Mouse (Mus musculus) intestine, embryonic 15.5 days (tissue): ENCODE data around the gene Myoz1. TPM values are rescaled to one million over a fixed set of nuclear protein-coding genes. Genes with fewer than 3 reads are reported as not detected.
"Not testable (repeated sequence)": the region's sequence is repeated elsewhere in the genome, so short reads cannot be mapped to it uniquely, and the experiment has no call there.

Source experiments
- ATAC-seq: fragments of 200-750 bp; cut with Nextera tagmentation; 2 replicates; pipeline ENCODE4 v1.8.0; 2017; ENCODE audit warnings: moderate TSS enrichment, moderate library complexity
- H3K27ac ChIP-seq: fragments of 300-500 bp; sonication (generic); 2 replicates; pipeline ENCODE4 v1.5.1; 2015; ENCODE audit warnings: mild to moderate bottlenecking, inconsistent platforms
- H3K27me3 ChIP-seq: fragments of 300-500 bp; sonication (generic); replicated peaks from 2 replicates; pipeline ENCODE4 v1.6.1; 2015; ENCODE audit warnings: inconsistent platforms
- H3K36me3 ChIP-seq: fragments of 300-500 bp; sonication (generic); 2 replicates; pipeline ENCODE4 v1.6.1; 2015; ENCODE audit warnings: inconsistent platforms
- H3K4me1 ChIP-seq: fragments of 300-500 bp; sonication (generic); replicated peaks from 2 replicates; pipeline ENCODE4 v1.6.1; 2015; ENCODE audit warnings: inconsistent platforms
- H3K4me2 ChIP-seq: fragments of 300-500 bp; sonication (generic); replicated peaks from 2 replicates; pipeline ENCODE4 v1.6.1; 2015; ENCODE audit warnings: mild to moderate bottlenecking, inconsistent platforms
- H3K4me3 ChIP-seq: fragments of 300-500 bp; sonication (generic); replicated peaks from 2 replicates; pipeline ENCODE4 v1.5.1; 2015; ENCODE audit warnings: inconsistent platforms
- H3K9ac ChIP-seq: fragments of 300-500 bp; sonication (generic); 2 replicates; pipeline ENCODE4 v1.6.1; 2015; ENCODE audit warnings: inconsistent platforms
- H3K9me3 ChIP-seq: fragments of 300-500 bp; sonication (generic); 2 replicates; pipeline ENCODE4 v1.6.1; 2016; ENCODE audit warnings: inconsistent platforms
- WGBS: fragments of 180-500 bp; shearing (Covaris S2); methylation state at CpG from one replicate; pipeline ENCODE4 v1.1.7; 2015; 5-methylcytosine and 5-hydroxymethylcytosine counted together
- polyA plus RNA-seq: library from polyadenylated mRNA; unstranded; fragments of >200 nt; fragmentation: Nextera tagmentation; extraction: Ambion mirVana; gene quantifications from 2 replicates; pipeline ENCODE4 v1.2.1, GENCODE M21; 2015

Gene Myoz1
- 0.13 and 0.57 TPM in 2 replicates for polyA plus RNA-seq

DNA sequence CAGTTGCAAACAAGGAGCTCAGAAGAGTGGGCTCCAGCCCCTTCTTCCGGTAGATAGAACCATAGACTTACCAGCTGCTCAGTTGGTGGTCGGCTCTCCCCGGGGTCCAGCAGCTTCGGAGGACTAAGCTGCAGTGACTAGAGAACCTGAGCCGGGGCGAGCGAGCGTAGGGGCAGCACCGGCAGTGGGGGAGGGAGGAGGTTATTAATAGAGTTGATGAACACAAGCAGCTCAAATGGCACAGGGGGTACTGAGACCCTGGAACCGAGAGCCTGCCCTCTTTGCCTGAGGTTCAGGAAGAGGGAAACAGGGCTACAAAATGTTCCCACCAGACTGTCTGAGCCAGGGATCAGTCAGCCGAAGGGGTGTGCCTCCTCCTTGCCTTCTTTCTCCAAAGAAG lies at the start of gene Myoz1:
Myoz1 (minus strand) TSS at position 180 of the 400 bp plus-strand sequence.
- WGBS: 63% methylated on average over 11 of the region's 11 CpGs
- Histone ChIP-seq H3K9ac (no peak within 1 kb of the TSS), H3K36me3 (no peaks in the 10 kb centered on the region), H3K9me3 (no peaks in the 10 kb centered on the region), H3K27me3 (0 out of 2 replicates have a peak, but pooled peaks cover 2% of the 10 kb centered on the region), H3K4me1 (peaks cover 6% of the 10 kb centered on the region; the same call in 1 of the 2 replicates), H3K4me2 (no peak within 1 kb of the TSS), H3K27ac (no peak within 1 kb of the TSS), H3K4me3 (no peak within 1 kb of the TSS)
- ATAC-seq: no peak

DNA sequence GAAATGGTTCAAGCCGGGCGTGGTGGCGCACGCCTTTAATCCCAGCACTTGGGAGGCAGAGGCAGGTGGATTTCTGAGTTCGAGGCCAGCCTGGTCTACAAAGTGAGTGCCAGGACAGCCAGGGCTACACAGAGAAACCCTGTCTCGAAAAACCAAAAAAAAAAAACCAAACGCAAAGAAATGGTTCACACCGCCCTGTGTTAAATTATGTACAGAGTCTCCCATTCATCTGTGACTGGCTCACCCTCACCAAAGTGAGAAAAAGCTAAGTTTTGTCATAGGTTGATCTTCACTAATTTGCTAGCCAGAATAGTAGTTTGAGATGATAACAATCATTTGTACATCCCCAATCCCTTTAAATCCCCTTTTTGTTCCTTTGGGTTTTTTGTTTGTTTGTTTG lies 47.1 kb upstream of the Myoz1 start:
- not testable (repeated sequence) for ATAC-seq, H3K36me3 ChIP-seq

DNA sequence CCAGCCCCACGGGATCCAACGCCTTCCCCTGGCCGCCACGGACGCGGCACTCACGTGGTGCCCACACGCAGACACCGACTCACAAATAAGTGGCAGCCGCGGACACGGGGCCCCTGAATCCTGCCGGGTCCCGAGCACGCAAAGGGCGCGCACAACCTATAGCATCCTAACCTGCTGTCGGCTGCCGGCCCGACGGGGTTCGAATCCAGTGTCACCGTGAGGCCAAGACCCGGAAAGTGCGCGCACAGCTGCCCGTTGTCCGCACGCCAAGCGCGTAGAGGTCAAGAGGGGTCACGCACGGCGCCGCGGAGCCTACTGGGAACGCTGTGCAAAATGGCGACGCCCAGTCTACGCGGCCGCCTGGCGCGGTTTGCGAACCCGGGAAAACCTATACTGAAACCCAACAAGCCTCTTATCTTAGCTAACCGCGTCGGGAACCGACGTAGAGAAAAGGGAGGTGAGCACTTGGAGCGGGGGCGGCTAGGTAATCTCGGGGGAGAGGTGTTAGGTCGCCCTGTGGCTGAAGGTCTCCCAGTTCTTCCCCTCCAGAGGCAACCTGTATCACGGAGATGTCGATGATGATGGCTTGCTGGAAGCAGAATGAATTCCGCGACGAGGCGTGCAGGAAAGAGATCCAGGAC lies 46.5 kb upstream of the Myoz1 start, which contains the start of gene Chchd1:
Chchd1 (plus strand) TSS at position 266 of the 641 bp plus-strand sequence.
- under 1% methylated on average over 61 of the region's 61 CpGs for WGBS
- Histone ChIP-seq H3K4me1 (peaks cover 15% of the 10 kb centered on the region), H3K27ac (peak within 1 kb of the TSS; percentile 92), H3K4me3 (peak within 1 kb of the TSS; percentile 63), H3K36me3 (0 out of 2 replicates have a peak, but pooled peaks cover 2% of the 10 kb centered on the region), H3K9ac (peak within 1 kb of the TSS; percentile 85), H3K4me2 (peak within 1 kb of the TSS; percentile 59), H3K27me3 (no peaks in the 10 kb centered on the region), H3K9me3 (no peaks in the 10 kb centered on the region)
- peak; percentile 83 for ATAC-seq

More for the DNA sequence above, 47.1 kb upstream of the Myoz1 start:
- peak overlapping the region; percentile 59 for H3K4me2 ChIP-seq
- H3K27me3 ChIP-seq, H3K4me1 ChIP-seq, H3K9me3 ChIP-seq: not testable (repeated sequence)
- H3K27ac ChIP-seq: peak overlapping the region; percentile 92
- WGBS: 8% methylated on average over 8 of the region's 8 CpGs
- H3K4me3 ChIP-seq: peak overlapping the region; percentile 63
- peak overlapping the region; percentile 85 for H3K9ac ChIP-seq

DNA sequence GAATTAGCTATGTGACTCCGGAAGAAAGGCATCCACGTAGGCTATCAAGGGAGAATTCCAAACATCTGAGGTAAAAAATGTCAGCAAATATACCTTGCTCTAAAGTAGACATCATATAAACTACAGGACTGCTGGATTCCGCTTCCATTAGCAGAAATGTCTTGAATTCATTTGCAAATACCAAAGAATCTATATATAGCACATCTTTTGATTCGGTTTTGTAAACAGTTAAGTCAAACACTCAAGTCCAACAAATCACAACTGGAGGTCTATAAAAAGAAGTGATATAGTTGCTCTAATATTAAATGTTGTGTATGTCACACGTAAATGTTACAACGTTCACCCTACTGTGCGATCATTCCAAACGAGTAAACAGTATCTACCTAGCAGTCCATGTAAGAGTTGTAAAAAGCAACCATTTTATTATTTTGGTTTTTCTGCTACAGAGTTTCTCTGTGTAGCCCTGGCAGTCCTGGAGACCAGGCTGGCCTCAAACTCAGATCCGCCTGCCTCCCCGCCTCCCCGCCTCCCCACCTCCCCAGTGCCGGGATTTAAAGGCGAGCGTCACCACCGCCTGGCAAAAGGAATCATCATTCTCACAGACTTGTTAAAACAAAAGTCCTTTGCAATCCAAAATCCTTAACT lies 45.9 kb upstream of the Myoz1 start:
- no peaks in the 10 kb centered on the region for H3K27me3 ChIP-seq
- peak overlapping the region; percentile 63 for H3K4me3 ChIP-seq
- peaks cover 18% of the 10 kb centered on the region for H3K4me1 ChIP-seq
- 0 out of 2 replicates have a peak, but pooled peaks cover 2% of the 10 kb centered on the region for H3K36me3 ChIP-seq
- no peaks in the 10 kb centered on the region for H3K9me3 ChIP-seq
- peak overlapping the region; percentile 59 for H3K4me2 ChIP-seq
- H3K9ac ChIP-seq: peak overlapping the region; percentile 85
- peak; percentile 51 for ATAC-seq
- 4% methylated on average over 15 of the region's 15 CpGs for WGBS
- H3K27ac ChIP-seq: peak overlapping the region; percentile 92

DNA sequence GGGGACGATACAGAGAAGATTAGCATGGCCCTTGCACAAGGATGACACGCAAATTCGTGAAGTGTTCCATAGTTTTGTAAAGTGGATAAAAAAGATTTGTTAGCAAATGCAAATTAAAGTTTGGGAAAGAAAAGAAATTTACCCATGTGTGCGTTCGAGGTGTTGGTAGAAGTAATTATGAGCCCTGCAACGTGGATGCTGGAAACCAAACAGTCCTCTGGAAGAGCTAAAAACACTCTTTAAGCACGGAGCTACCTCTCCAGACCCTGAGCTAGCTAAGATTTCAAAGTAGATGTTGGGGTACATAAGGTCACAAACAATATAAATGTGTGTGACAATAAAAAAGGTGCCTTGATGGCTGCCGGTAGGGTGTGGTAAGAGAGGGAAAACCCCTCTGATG lies 45.2 kb upstream of the Myoz1 start:
- ATAC-seq: no peak
- Histone ChIP-seq H3K27ac (no peak overlapping the region), H3K4me3 (peak overlapping the region; percentile 63), H3K4me2 (peak overlapping the region; percentile 59), H3K4me1 (peaks cover 23% of the 10 kb centered on the region), H3K9ac (peak overlapping the region; percentile 85; the same call in 1 of the 2 replicates), H3K9me3 (no peaks in the 10 kb centered on the region), H3K27me3 (no peaks in the 10 kb centered on the region), H3K36me3 (0 out of 2 replicates have a peak, but pooled peaks cover 2% of the 10 kb centered on the region)
- WGBS: 73% methylated on average over 8 of the region's 8 CpGs

DNA sequence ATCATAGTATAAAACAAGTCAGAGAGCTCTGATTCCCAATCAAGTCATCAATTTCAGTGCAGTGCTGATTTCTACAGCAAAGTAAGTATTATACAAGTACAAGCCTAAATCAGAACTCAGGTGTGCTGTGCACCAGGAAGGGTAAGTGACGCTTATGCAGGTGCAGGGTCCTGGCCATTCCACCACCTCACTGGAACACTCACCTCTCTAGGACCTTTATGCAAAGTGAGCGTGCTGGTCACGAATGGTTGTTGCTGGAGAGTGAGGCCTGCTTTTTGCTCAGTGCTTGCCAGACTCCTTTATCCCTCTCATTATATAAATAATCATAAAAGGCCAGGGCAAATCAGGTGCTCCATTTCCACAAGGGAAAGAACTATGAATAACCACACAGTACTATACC lies 44.0 kb upstream of the Myoz1 start:
- 66% methylated on average over 3 of the region's 3 CpGs for WGBS
- ATAC-seq: no peak
- H3K9me3 ChIP-seq: no peaks in the 10 kb centered on the region

DNA sequence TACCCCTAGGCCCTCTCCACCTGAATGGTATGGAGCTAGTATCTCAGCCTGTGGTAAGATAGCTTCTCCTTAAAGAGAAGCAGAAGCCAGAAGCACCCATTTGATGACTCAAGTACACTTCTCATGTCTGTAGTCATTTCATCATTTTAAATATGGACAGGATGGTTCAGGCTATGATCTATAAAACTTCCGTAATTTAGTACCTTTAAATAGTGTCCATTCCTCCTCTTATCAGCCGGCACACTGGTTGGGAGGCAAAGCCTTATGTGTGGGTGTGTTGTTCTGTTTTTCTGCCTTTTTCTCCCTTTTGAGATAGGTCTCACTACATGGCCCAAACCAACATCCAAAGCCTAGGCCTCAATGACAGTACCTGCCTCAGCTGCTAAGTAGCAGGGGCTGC lies 42.2 kb upstream of the Myoz1 start:
- Histone ChIP-seq H3K4me1 (peaks cover 43% of the 10 kb centered on the region), H3K9me3 (no peaks in the 10 kb centered on the region), H3K27ac (no peak overlapping the region), H3K4me3 (no peak overlapping the region), H3K9ac (no peak overlapping the region), H3K4me2 (no peak overlapping the region), H3K36me3 (peaks cover 8% of the 10 kb centered on the region), H3K27me3 (no peaks in the 10 kb centered on the region)
- ATAC-seq: no peak
- 91% methylated on average over 2 of the region's 2 CpGs for WGBS

More for the DNA sequence above, 44.0 kb upstream of the Myoz1 start:
- Histone ChIP-seq H3K9ac (no peak overlapping the region), H3K4me2 (no peak overlapping the region), H3K4me1 (peaks cover 33% of the 10 kb centered on the region), H3K36me3 (0 out of 2 replicates have a peak, but pooled peaks cover 2% of the 10 kb centered on the region), H3K27ac (no peak overlapping the region), H3K4me3 (no peak overlapping the region), H3K27me3 (no peaks in the 10 kb centered on the region)

DNA sequence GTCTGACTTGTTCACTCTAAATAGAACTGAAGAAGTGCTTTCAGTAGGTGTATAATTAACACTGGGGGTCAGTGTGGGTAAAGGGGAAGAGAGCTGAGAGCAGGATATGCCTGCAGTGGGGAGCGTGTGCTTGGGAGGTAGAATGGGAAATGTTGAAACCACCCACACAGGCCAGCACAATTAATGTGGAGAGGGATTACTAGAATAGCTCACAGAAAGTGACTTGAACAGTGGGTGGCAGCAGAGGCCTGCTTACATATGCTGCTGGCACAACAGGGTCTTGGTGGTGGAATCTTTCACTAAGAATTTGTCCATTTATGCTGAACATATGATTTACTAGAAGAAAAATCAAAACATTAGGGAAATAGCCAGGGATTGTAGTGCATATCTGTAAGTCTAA lies 40.6 kb upstream of the Myoz1 start:
- WGBS: 17% methylated on average over 1 of the region's 1 CpGs
- Histone ChIP-seq H3K4me3 (0 out of 2 replicates have a peak overlapping the region, but pooled peaks have one; percentile 90), H3K27ac (no peak overlapping the region), H3K9ac (no peak overlapping the region), H3K9me3 (no peaks in the 10 kb centered on the region), H3K4me2 (peak overlapping the region; percentile 73), H3K36me3 (peaks cover 18% of the 10 kb centered on the region), H3K4me1 (peaks cover 43% of the 10 kb centered on the region), H3K27me3 (no peaks in the 10 kb centered on the region)
- ATAC-seq: no peak

DNA sequence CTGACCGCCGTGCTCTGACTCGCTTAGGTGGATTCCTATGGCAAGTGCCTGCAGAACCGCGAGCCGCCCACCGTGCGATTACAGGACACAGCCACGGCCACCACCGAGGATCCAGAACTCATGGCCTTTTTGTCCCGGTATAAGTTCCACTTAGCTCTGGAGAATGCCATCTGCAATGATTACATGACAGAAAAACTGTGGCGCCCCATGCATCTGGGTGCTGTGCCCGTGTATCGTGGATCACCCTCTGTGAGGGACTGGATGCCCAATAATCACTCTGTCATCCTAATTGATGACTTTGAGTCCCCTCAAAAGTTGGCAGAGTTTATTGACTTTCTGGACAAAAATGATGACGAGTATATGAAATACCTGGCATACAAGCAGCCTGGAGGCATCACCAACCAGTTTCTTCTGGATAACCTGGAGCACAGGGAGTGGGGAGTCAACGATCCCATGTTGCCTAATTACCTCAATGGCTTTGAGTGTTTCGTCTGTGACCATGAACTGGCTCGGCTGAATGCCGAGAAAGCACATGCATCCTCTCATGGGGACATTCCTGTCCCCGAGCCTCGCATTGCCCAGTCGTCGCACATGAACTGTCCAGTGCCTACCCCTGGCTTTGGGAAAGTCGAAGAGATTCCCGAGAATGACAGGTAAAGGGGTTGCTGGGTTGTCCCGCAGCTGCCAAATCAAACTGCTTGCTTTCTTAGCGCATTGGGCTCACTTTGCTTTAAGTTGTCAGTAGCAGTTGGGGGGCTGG lies 39.6 kb upstream of the Myoz1 start:
- peaks cover 27% of the 10 kb centered on the region for H3K36me3 ChIP-seq
- H3K4me2 ChIP-seq: peak overlapping the region; percentile 73
- peak overlapping the region; percentile 92 for H3K9ac ChIP-seq
- H3K27me3 ChIP-seq: no peaks in the 10 kb centered on the region
- no peak for ATAC-seq
- H3K4me3 ChIP-seq: peak overlapping the region; percentile 90
- WGBS: 13% methylated on average over 27 of the region's 27 CpGs
- H3K27ac ChIP-seq: peak overlapping the region; percentile 99
- H3K4me1 ChIP-seq: peaks cover 43% of the 10 kb centered on the region
- no peaks in the 10 kb centered on the region for H3K9me3 ChIP-seq

DNA sequence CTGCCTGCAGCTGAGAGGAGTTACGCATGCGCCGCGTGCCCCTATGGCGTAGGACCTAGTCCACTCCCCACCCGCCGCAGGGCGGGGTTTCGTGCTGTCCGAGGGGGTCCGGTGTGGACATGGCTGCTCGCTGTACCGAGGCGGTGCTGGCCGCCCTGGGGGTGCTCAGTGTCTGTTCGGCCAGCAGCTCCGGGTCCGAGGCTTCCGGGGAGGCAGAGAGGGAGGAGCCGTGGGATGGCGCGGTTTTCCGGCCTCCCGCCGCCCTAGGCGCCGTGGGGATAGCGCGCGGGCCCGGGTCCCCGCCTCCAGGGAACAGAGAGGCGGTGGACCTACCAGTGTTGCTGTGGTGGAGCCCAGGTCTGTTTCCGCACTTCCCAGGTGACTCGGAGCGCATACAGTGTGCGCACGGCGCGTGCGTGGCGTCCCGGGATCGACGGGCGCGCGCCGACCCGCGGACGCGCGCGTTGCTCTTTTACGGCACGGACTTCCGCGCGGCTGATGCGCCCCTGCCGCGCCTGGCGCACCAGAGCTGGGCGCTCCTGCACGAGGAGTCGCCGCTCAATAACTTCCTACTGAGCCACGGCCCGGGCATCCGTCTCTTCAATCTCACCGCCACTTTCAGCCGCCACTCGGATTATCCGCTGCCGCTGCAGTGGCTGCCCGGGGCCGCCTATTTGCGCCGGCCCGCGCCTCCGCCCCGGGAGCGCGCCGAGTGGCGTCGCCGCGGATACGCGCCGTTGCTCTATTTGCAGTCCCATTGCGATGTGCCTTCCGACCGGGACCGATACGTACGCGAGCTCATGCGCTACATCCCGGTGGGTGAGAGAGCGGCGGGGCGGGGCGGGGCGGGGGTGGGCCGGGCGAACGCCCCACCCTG lies 38.8 kb upstream of the Myoz1 start, which contains the start of gene Fut11:
Fut11 (plus strand) TSS at position 85 of the 877 bp plus-strand sequence.
- Histone ChIP-seq H3K4me2 (peak within 1 kb of the TSS; percentile 73), H3K4me3 (peak within 1 kb of the TSS; percentile 90), H3K36me3 (peaks cover 31% of the 10 kb centered on the region), H3K27ac (peak within 1 kb of the TSS; percentile 99), H3K27me3 (no peaks in the 10 kb centered on the region), H3K9me3 (no peaks in the 10 kb centered on the region), H3K4me1 (peaks cover 41% of the 10 kb centered on the region), H3K9ac (peak within 1 kb of the TSS; percentile 92)
- WGBS: under 1% methylated on average over 111 of the region's 111 CpGs
- peak; percentile 94 for ATAC-seq

DNA sequence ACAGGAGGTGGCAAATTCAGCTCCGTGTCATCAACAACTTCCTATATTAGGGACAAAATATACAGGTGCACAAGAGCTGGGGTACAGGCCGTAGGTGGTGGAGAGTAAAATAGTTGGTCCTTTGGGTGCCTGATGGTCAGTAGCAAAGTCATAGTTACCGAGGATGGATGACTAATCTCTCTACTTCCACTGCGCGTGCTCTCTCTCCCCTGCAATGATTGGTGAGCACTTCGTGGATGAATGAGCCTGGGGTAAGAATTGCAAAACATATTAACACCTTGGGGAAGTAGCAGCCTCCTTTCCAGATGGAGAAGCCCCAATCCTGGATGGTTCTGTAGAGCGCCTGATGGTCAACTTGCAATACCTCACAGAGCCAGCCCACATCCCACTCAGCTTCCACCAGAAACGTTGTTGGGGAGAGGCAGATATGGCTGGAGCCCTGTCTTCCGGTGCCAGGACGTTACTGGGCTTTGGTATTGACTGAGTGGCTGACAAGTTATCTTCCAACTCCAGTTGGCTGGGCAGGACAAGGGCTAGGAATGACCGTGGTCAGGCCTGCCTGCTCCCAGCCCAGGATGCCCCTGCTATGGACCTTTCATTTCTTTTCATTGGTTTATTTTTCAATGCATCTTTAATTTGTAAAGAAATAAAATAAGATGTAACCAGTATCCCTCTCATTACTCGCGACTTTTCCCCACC lies 38.0 kb upstream of the Myoz1 start:
- Histone ChIP-seq H3K4me1 (peaks cover 41% of the 10 kb centered on the region), H3K4me3 (peak overlapping the region; percentile 90), H3K9me3 (no peaks in the 10 kb centered on the region), H3K27me3 (no peaks in the 10 kb centered on the region), H3K36me3 (peaks cover 38% of the 10 kb centered on the region), H3K9ac (0 out of 2 replicates have a peak overlapping the region, but pooled peaks have one; percentile 92), H3K27ac (peak overlapping the region; percentile 99), H3K4me2 (peak overlapping the region; percentile 73)
- 48% methylated on average over 13 of the region's 13 CpGs for WGBS
- ATAC-seq: peak; percentile 25
